Mouse (Mus musculus) mesoderm, embryonic 11.5 days (tissue): Measurements from ENCODE around the gene Ybx2.
"Not testable (repeated sequence)": the region's sequence is repeated elsewhere in the genome, so short reads cannot be mapped to it uniquely, and the experiment has no call there.

ENCODE experiments used
- DNase-seq: peaks from one replicate; pipeline ENCODE4 v3.0.0-alpha.2; 2012; ENCODE audit warnings: low read depth, low spot score

Gene Ybx2

GRCm38 (mm10) chr11:69914917-69915430 is 20.6 kb upstream of the Ybx2 start:
- DNase-seq, result no peak

- no peak for DNase-seq
Observed at GRCm38 (mm10) chr11:69915667-69916627, 19.6 kb upstream of the Ybx2 start.

DNA sequence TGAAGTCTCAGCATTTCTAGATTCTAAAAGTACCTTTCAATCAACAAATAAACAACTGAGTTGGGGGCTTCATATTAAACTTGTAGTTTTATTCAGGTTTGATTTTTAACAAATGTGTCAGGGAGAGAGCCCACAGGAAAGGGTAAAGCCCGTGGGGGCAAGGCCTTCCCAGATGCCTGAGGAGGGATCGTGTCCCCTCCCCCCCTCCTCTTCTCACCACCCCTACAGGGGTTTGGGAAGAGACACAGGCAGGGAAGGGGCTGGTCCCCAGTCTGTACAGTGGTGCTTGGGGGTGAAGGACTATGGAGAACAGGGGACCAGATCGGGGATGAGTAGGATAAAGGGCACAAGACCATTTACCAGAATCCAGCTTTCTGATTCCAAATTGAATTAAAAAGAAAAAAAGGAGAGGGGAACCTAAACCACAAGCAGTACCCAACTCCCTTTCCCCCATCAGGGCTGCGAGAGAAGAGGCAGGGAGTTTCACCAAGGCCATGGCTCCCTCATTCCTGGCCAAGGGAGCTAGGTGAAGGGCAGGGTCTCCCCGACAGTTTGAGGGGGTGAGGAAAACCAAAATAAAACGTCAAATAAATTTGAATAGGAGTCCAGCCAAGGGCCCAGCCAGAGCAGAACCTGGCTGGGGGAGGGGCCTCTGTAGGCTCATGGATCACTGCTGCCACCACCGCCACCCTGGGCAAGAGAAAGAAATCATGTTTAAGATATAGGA is 18.8 kb upstream of the Ybx2 start:
- not testable (repeated sequence) for DNase-seq

DNA sequence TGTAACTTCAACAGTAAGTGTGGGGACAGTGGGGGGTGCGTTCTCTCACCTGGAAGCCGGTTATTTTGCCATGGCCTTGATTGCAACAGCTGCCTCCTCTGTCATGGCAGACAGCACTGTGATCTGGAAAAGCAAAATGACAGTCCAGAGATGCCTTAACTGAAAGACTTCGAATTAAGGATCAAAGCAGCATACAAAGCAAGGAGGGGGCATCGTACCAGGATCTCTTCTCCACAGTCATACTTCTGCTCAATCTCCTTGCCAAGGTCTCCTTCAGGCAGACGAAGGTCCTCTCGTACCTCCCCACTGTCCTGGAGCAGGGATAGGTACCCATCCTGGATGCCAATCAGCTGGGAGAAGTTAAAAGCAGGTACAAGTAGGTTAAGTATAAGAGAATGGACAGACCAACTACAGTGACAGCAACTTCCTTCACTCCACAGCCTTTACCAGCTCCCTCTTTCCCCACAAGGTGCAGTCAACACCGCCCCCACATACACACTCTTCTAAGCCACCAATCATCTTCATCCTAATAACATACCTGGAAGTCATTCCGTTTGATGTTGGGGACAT is 18.1 kb upstream of the Ybx2 start:
- no peak for DNase-seq

DNA sequence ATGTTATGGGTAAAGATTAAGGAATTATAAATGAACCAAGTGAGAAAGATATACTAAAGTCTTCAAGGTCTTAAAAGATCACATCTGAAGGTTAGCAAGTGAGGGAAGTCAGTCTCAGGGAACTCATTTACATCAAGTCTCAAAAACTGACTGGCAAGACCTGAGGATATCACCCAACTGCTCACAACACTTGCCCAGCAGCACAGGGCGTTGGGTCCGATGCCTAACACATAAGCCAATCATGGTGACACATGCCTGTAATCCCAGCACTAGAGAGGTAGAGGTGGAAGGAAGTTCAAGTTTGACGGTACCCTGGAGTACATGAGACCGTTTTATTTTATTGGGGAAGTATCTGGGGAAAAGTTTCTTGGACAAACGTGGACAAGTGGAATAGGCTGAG is 17.5 kb upstream of the Ybx2 start:
- DNase-seq, result no peak

DNA sequence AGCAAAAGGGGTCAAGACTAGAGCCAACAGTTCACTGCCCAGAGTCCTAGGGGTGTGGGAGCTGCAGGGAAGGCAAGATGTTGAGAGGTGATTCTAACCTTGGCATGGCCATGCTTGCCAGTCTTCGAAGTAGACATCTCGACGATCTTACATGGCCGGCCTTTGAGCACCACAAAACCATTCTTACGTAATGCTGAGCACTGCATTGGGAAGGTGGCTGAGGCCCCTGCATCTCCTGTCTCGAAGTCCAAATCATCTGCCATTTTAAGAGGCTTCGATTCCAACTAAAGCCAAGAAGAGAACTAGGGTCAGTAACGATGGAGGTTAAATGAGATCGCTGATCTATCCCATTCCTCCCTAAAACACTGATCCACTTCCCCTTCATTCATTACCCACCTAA is 16.5 kb upstream of the Ybx2 start:
- no peak for DNase-seq

DNA sequence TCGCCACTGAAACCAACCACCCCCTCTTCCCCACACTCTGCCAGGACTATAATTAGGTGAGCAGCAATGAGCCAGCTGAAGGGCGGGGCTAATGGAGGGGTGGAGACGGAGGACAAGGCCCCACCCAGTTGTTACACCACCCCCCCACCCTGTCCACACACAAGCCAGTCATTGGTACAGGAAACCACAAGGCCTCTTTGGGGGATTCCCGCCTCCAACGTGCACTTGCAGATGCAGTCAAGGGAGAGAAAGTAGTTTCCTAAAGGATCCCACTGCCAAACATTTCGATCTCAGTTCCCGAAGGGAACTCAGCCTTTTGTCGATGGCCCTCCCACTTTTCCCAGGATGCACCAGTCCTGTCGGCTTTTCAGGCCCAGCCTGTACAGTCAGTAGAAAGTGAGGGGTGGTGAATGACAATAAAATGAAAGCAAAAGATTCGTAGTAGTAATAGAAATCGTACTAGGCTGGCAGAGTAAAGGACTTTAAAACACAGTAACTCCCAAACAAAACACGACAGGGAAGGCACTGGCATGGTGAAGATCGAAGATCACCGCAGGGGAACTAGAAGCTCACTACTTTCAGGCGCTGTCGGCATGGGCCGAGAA is 15.8 kb upstream of the Ybx2 start:
- DNase-seq, result peak; percentile 61

- DNase-seq, result peak; percentile 62
Observed at GRCm38 (mm10) chr11:69920266-69921031, 15.1 kb upstream of the Ybx2 start.

GRCm38 (mm10) chr11:69921114-69922011 is 14.2 kb upstream of the Ybx2 start, which contains the start of gene Eif5a:
Eif5a (minus strand) TSS chr11:69921958.
- peak; percentile 100 for DNase-seq

GRCm38 (mm10) chr11:69922012-69922756 is 13.4 kb upstream of the Ybx2 start:
- no peak for DNase-seq

DNA sequence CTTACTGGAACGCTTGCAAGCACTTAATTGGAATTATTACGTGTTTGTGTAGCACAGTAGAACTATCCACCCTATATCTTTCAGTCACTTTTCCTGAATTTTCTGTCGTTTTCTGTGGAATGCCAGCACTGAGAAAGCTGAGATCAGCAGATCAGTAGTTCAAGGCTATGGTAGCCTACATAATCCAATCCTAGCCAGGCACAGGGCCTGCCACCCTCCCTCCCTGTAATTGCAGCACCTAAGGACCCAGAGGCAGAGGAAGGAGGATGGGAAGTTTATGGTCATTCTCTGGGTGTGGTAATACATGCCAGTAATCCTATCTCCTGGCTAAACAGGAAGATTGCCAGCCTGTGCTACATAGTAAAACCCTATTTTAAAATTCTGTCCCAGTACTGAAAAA is 12.8 kb upstream of the Ybx2 start:
- no peak for DNase-seq

GRCm38 (mm10) chr11:69927501-69927900 is 8.1 kb upstream of the Ybx2 start:
- no peak for DNase-seq

GRCm38 (mm10) chr11:69929712-69930111 is 5.9 kb upstream of the Ybx2 start:
- no peak for DNase-seq

DNA sequence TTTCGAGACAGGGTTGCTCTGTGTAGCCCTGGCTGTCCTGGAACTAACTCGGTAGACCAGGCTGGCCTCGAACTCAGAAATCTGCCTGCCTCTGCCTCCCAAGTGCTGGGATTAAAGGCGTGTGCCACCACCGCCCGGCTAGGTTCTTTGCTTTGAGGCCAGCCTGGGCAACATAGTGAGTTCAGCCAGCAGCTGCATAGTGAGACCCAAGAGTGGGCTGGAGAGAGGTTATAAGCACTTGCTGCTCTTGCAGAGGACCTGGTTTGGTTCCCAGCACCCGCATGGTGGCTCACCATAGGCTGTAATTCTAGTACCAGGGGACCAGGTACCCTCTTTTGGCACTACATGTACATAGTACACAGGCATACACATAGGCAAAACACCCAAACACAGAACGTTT is 5.4 kb upstream of the Ybx2 start:
- not testable (repeated sequence) for DNase-seq

GRCm38 (mm10) chr11:69930967-69931537 is 4.5 kb upstream of the Ybx2 start:
- no peak for DNase-seq

GRCm38 (mm10) chr11:69931769-69932168 is 3.8 kb upstream of the Ybx2 start:
- DNase-seq, result no peak

DNA sequence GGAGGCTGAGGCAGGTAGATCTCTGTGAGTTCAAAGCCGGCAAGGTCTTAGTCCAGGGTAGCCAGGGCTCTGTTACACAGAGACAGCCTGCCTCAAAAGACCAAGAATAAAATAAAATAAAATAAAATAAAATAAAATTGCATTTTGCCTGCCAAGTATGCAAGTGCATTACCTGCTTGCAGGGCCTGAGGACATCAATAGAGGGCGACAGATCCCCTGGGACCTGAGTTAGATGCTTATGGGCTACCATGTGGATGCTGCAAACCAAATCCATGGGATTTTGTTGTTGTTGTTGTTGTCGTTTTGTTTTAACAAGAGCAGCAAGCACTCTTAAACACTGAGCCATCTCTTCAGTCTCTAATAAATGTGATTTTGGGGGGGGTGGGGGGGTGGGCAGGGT is 3.3 kb upstream of the Ybx2 start:
- no peak for DNase-seq

- DNase-seq, result no peak
Observed at GRCm38 (mm10) chr11:69933066-69933465, 2.5 kb upstream of the Ybx2 start.

DNA sequence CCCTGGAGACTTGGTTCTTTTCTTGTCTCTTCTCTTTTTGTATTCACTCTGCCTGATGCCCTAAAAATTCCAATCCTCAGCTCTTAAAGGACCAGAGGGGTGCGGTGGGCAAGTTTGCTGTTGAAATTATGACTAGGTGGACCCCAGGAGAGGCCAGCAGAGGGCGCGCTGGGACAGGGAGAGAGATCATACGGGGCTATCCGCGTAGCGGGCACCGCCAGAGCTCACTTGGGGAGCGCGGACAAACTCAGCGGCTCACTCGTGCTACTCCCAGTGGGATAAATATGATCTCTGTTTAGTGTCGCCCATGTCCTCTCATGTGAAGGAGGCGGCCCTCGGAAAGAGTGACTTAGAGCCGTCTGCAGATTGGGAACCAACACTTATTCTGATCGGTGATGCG is 1.4 kb upstream of the Ybx2 start:
- DNase-seq, result peak; percentile 93
